Mouse (Mus musculus) gastrocnemius, postnatal 36 days (tissue): ENCODE data around the gene Pdss1. TPM values are rescaled to one million over a fixed set of nuclear protein-coding genes. Genes with fewer than 3 reads are reported as not detected.

ENCODE experiments used
- DNase-seq, 2 experiments: peaks; one replicate each; pipeline ENCODE4 v3.0.0; 2022
- intact Hi-C: fragments of 180-260 bp; cut with DNase I; formaldehyde crosslinking; loops from one replicate; pipeline ENCODE4 v1.15.1; 2025
- total RNA-seq, 2 experiments: library from RNA; stranded (reverse); gene quantifications; 2 replicates each; pipeline ENCODE4 v1.2.3; 2021

The Pdss1 gene
- total RNA-seq, 2 experiments from 2014 or later, result 12.4 to 12.5 TPM

DNA sequence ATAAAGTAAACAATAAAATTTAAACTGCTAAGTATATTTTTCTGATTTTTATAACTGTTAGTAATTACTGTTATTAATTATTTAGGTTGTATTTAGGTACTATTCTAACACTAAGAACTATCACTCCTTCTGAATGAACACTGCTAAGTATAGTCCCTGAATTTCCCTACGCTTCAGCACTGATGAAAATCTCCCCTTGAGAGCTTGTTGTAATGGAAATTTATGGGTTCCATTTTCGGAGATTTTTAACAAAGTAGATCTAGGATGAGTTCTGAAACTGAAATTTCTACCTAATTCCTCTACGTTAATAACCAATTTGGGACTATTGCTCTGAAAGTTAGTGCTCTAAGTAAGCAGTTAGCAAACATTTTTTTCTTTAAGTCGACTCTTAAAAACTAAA is 59.0 kb downstream of the Pdss1 start:
- DNase-seq, result no peak
- intact Hi-C loops, result no loop called here

DNA sequence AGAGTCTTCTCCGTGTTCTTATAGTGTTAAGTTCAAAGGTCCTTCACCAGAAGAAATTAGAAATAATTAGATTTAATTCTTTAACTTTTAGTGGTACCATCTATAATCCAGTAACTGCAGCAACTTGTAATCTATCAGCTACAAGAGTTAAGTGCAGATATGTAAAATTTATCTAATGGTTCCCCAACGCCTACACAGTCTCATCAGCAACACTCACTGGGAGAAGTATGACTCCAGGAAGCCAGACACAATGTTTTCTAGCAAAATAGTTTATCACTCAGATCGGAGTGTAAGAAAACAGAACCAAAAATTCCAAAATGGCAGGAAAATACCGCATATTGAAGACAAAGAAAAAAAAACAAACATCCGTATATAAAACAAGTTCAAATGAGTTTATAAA is 60.6 kb downstream of the Pdss1 start:
- no peak for DNase-seq
- intact Hi-C loops, result no loop called here

DNA sequence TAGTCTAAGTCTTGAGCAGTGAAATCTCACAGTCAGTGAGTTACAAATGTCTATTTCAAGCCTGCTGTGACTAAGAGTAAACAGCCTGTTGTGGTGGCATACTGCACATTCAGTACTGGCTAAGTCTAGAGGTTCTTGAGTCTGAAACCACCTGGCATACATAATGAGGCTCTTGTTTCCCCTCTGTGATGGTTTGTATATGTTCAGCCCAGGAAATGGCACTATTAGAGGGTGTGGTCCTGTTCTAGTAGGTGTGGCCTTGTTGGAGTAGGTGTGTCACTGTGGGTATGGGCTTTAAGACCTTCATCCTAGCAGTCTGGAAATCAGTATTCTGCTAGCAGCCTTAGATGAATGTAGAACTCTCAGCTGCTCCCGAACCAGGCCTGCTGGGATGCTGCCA is 62.1 kb downstream of the Pdss1 start:
- DNase-seq, result no peak
- intact Hi-C loops, result no loop called here

DNA sequence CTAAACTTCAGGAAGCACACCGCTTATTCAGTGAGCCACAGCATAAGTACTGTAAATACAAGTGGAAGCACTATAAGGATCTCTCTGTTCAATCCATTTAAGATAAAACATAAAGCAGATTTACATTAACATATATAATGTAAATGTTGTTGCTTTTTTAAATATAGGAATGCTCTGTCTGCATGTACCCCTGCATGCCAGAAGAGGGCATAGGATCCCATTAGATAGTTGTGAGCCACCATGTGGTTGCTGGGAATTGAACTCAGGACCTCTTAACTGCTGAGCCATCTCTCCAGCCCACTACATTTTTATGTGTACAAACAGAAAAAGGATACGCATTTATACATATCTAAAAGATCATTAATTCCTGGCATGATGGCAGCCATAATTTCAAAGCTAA is 66.4 kb downstream of the Pdss1 start:
- DNase-seq, result no peak
- intact Hi-C loops, result no loop called here

DNA sequence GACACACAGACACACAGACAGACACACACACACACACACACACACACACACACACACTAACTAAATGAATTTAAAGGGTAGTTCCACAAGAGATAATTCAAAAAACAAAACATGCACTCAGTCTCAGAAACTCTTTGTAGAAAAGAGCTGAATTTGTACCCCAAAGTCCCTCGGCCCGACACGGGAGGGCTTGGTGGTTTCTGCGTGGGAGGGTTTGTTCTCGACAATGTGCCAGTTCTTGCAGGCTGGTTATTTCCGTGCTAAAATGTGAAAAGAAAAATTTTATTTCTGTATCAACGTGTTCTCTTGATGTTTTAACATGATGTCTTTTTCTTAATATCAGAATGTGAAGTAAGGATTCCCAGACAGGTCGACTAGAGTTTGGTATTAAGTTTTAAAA is 66.9 kb downstream of the Pdss1 start:
- DNase-seq, result no peak
- intact Hi-C loops, result no loop called here

DNA sequence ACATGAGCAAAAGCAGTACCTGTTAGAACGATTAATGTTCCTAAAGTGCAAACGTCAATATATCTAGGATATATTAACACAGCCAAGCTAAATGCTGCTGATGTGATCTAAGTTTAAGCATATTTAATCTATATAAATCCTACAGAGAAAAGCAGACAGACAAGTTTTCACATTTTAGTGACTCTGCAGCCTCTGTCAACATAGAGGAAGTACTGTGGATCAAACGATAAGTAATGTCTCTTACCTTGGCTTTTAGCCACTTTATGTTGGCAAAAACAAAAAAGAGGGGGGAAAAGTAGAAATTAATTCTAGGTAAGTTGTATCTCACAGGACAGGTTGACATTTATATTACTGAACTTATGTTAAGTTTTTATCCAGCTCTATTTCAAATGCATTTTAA is 67.6 kb downstream of the Pdss1 start:
- DNase-seq, result no peak
- intact Hi-C loops, result no loop called here

DNA sequence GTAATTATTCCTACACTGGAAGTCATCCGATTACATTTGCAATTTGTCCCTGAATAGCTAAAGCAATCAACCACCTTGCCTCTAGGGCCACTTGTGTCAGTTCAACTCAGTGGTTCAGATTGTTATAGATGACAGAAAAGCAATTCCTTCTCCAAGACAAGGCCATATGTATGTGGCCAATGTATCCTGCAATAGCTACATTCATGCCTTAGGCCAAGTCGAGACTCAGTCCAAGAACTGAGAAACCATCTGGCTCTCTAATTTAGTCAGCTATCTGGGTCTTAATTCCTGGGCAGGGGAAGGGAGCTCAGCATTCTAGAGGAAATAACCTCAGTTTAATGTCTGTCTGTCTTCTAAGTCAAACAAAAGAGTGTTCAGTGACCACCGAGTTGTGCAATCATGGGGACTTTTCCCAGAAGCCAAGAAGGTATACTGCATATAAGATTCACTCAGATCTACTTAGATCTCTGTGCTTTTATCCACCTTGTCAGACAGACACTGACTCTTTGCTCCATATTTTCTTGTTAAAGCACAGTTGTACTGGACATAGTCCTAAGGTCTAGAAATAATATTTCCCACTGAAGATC is 82.2 kb downstream of the Pdss1 start:
- DNase-seq, result no peak
- intact Hi-C loops, result no loop called here

DNA sequence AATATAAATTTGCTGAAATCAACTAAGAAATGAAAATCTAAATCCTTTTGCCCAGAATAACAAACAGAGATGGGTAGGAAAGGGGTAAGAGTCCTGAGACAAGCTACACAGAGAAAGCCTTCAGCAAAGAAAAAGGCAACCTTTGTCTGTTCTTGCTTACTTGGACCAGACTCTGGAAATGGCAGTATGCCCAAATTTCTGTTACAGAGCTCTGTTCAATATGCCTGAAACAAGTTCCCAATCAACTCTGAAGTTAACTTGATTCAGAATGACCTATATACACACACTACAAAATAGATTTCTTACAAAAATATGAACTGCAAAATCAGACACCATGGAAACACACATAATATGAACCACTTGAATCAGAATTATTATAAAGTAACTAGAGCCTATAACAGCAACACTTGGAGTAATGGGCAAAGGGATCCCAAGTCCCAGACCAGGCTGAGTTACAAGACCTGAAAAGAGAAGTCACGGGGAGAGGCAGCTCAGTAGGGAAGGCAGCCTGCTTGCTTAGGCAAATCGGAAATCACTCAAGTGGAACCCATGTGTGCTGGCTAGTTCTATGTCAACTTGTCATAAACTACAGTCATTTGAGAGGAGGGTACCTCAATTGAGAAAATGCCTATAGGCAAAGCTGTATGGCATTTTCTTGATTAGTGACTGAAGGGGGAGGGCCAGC is 90.8 kb downstream of the Pdss1 start:
- no peak for DNase-seq
- intact Hi-C loops, result no loop called here

Other genes with a start within 250 kb of the Pdss1 start
- gene Apbb1ip, start 121.4 kb upstream of the Pdss1 start, total RNA-seq, result 1 to 10 TPM; 2.3 to 2.7 TPM
- 10 to 100 TPM; 14.6 to 15.7 TPM for gene Abi1, start 144.7 kb downstream of the Pdss1 start, total RNA-seq
- gene Acbd5, start 172.6 kb downstream of the Pdss1 start, total RNA-seq, result 10 to 100 TPM; 22.1 to 24.2 TPM